Mouse (Mus musculus): ENCODE data around the gene Syn1. TPM values are rescaled to one million over a fixed set of nuclear protein-coding genes. Genes with fewer than 3 reads are reported as not detected.

Gene Syn1
- polyA plus RNA-seq (2015; fragmentation: Nextera tagmentation; extraction: Ambion mirVana) = 62.2 and 65.0 TPM in 2 replicates

DNA sequence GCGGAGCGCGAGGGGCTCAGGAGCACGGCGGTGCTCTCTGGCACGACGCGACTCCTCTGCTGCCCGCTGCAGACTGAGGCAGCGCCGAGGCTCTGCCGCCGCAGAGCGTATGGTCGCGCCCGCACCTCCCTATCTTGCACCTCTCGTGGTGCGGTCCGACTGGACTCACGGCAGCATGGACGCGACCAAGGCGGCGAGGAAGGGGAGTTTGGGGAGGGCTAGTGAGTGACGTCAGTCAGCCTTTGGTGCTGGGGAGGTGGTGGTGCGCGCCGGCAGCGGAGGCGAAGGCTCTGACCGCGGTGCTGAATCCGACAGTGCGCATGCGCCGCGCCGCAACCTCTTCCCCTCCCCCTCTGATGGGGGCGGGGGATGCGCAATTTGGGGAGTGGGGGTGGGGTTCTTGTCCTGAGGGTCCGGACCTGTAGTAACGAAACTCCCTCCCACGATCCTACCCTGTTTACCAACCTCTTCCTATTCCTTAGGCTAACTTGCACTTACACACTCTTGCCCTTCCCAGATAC lies at the start of gene Syn1:
Gene Syn1 (minus strand): TSS at position 161 of the 521 bp plus-strand sequence.
- H3K36me3 ChIP-seq = 0 out of 2 replicates have a peak, but pooled peaks cover 6% of the 10 kb centered on the region
- ATAC-seq (ENCODE audit: low read depth) = peak; percentile 97
- peak within 1 kb of the TSS; percentile 59 for H3K4me2 ChIP-seq
- peaks cover 18% of the 10 kb centered on the region for H3K4me1 ChIP-seq (replicated peaks)
- H3K9ac ChIP-seq = peak within 1 kb of the TSS; percentile 81
- H3K4me3 ChIP-seq = peak within 1 kb of the TSS; percentile 56
- H3K27me3 ChIP-seq = no peaks in the 10 kb centered on the region
- 16% methylated on average over 37 of the region's 44 CpGs for WGBS
- peak within 1 kb of the TSS; percentile 83 for H3K27ac ChIP-seq (replicated peaks)
- no peaks in the 10 kb centered on the region for H3K9me3 ChIP-seq

DNA sequence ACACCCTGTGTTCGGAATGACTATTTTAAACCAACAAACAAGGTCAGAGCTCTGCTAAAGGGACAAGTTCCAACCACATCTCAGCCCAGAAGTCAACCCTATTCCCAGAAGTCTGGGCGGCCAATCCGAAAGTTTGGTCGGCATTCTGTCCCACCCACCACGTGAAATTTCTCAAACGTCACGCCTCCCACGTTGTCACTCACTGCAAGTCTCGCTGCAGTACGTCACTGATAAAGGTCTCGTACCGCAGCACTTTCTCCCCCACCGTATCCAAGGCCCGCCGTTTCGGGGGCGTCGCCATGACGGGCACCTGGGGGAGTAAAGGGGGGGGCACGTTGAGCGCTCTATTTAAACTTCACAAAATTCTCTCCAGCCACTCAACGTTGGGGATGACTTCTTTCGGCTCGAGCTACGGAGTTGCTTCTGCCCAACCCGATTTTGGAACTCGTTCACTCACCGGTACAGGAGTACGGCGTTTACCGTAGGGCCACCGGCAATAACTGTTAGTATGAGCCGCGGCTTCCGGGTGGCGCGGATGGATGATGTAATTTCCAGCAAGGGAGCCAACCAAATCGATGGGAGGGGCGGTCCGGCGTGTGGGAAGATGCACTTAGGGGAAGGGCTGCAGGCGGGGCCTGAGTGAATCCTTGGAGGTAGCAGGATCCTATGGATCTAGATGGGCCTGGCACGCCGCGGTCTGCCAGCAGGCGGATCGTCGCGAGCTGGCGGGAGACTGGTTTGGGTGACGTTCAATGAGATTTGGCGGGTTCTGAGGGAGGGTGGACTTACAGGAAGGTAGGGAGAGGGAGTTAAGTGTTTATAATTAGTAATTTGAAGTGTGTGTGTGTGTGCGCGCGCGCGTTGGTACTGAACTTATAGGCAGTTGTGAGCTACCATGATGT lies 40.9 kb upstream of the Syn1 start, which contains the start of gene Uxt:
Gene Uxt (minus strand): TSS at position 541 of the 902 bp plus-strand sequence.
- H3K9me3 ChIP-seq = no peaks in the 10 kb centered on the region
- 17% methylated on average over 57 of the region's 57 CpGs for WGBS

DNA sequence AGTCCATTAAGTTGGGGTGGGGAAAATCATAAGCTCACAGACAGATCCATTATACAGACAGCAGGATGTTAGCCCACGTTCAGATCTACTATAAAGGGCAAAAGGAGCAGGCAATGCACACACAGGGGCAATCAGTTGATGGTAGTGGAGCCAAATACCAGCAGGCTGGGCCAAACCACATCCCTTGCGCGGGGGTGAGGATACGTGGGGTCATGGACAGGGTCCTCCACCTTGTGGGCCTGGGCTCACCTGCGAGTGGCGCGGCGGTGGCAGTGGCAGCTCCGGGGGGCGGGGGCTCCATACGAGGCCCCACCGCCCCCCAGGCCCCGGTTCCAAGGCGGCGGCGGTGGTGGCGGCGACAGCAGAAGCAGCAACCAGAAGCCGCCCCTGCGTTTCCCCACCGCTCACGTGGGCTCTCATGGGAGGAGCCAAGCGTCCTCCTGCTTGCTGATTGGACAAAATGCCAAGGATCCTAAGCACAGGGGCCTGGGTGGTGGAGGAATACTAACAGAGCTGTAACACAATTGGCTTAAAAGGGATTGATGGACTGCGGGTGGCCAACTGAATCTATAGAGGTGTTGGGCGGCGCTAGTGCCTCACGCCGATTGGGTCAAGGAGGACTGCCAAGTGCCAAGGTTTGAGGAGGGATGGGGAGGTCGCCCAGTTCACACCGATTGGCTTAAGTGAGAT lies 29.5 kb upstream of the Syn1 start, which contains the start of gene Elk1:
Gene Elk1 (minus strand): TSS at position 418 of the 690 bp plus-strand sequence.
- Histone ChIP-seq H3K27ac (replicated peaks) (peak within 1 kb of the TSS; percentile 79), H3K9me3 (no peaks in the 10 kb centered on the region), H3K36me3 (0 out of 2 replicates have a peak, but pooled peaks cover 3% of the 10 kb centered on the region), H3K9ac (peak within 1 kb of the TSS; percentile 73), H3K4me1 (replicated peaks) (peaks cover 16% of the 10 kb centered on the region), H3K4me2 (peak within 1 kb of the TSS; percentile 58), H3K27me3 (no peaks in the 10 kb centered on the region), H3K4me3 (peak within 1 kb of the TSS; percentile 62)
- WGBS = 12% methylated on average over 30 of the region's 30 CpGs
- peak; percentile 98 for ATAC-seq (ENCODE audit: low read depth)

More for the DNA sequence above, 40.9 kb upstream of the Syn1 start, which contains the start of gene Uxt:
- H3K4me3 ChIP-seq = peak within 1 kb of the TSS; percentile 51
- no peaks in the 10 kb centered on the region for H3K4me1 ChIP-seq (replicated peaks)
- H3K27me3 ChIP-seq = no peaks in the 10 kb centered on the region
- ATAC-seq (ENCODE audit: low read depth) = peak; percentile 97
- H3K27ac ChIP-seq (replicated peaks) = peak within 1 kb of the TSS; percentile 73
- H3K4me2 ChIP-seq = peak within 1 kb of the TSS; percentile 53
- peak within 1 kb of the TSS; percentile 63 for H3K9ac ChIP-seq
- peaks cover 14% of the 10 kb centered on the region for H3K36me3 ChIP-seq

DNA sequence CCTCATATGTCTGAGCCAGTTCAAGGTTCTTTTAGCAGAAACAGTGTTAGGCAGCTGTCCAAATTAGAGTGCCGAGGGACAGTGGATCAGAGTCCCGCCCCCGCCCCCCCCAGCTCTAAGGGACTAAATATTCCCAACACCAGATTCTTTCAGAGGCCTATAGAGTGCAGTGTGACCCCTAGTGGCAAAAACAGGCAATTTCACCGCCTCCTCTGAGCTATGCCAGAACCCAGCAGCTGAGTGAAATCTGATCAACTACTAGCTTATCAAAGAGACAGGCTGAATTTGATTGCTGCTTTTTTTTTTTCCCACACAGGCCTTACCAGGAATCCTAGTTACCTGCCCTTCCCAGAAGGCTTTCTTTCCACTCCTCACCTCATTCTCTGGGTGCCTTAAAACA lies 25.3 kb upstream of the Syn1 start:
- Histone ChIP-seq H3K27me3 (no peaks in the 10 kb centered on the region), H3K4me2 (no peak overlapping the region), H3K9me3 (no peaks in the 10 kb centered on the region), H3K9ac (no peak overlapping the region), H3K4me1 (replicated peaks) (peaks cover 16% of the 10 kb centered on the region), H3K27ac (replicated peaks) (no peak overlapping the region), H3K4me3 (no peak overlapping the region), H3K36me3 (0 out of 2 replicates have a peak, but pooled peaks cover 6% of the 10 kb centered on the region)
- no peak for ATAC-seq (ENCODE audit: low read depth)
- WGBS = 15% methylated on average over 4 of the region's 4 CpGs

DNA sequence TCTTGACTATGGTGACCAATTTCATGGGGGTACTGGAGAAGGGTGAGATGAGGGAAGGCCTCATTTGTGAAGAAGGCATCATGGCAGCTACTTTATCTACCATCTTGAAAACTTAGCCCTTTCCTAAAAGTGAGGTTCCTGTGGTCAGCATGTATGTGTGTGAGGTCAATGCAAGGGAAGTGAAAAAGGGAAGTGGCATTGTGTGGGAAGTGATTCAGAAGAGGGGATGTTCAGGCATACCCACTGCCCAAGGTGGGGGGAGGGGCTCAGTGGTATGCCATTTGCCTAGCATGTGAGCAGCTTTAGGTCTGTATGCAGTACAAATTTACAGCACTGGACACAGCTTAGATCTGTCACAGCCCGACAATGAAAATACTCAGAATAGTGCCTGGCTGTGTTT lies 11.2 kb upstream of the Syn1 start:
- no peak overlapping the region for H3K9ac ChIP-seq
- no peak overlapping the region for H3K27ac ChIP-seq (replicated peaks)
- no peaks in the 10 kb centered on the region for H3K4me1 ChIP-seq (replicated peaks)
- H3K9me3 ChIP-seq = no peaks in the 10 kb centered on the region
- H3K4me2 ChIP-seq = no peak overlapping the region
- no peak overlapping the region for H3K4me3 ChIP-seq
- no peak for ATAC-seq (ENCODE audit: low read depth)
- 95% methylated on average over 1 of the region's 1 CpGs for WGBS
- H3K36me3 ChIP-seq = peaks cover 47% of the 10 kb centered on the region
- H3K27me3 ChIP-seq = no peaks in the 10 kb centered on the region

DNA sequence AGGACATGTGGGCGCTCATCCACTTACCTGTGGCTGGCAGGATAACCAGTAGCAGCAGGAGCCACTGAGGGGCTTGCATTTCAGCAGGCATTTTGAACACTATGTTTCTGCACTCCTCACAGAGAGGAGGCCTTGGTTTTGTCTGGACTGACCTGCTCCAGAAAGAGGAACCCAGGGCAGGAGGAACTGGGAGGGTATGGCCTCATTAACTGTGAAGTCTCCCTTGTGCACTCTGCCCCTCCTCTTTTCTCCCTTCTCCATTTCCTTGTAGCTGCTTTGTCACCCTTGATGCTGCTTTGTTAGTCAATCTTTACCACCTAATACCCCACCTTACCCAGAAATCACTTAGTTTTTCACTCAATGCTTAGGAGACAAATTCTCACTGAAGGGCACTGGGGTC lies 10.6 kb upstream of the Syn1 start, which contains the start of gene Cfp:
Gene Cfp (minus strand): TSS at position 192 of the 400 bp plus-strand sequence.
- no peak for ATAC-seq (ENCODE audit: low read depth)
- H3K4me3 ChIP-seq = no peak within 1 kb of the TSS
- no peaks in the 10 kb centered on the region for H3K4me1 ChIP-seq (replicated peaks)
- WGBS = 73% methylated on average over 1 of the region's 1 CpGs
- H3K27ac ChIP-seq (replicated peaks) = no peak within 1 kb of the TSS
- H3K9ac ChIP-seq = no peak within 1 kb of the TSS
- H3K4me2 ChIP-seq = no peak within 1 kb of the TSS
- H3K27me3 ChIP-seq = no peaks in the 10 kb centered on the region
- H3K9me3 ChIP-seq = no peaks in the 10 kb centered on the region
- peaks cover 43% of the 10 kb centered on the region for H3K36me3 ChIP-seq

DNA sequence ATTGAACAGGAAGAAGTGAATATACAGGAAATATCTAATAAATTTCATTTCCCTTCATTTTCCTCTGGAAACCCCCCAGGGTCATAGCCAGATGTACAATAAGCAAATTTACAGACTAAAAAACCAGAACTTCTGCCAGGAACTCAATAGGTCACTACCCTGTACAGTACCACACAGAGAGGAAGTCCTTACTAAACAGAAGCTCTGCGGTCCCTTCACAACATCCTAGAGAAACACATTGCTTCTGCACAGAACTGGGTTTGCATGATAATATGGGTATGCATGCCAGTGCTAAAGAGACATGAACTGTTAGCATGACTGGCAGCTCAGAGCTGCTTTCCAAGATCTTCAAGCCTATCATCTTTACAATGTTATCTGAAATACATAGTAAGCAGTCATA lies 9.1 kb upstream of the Syn1 start:
- 97% methylated on average over 1 of the region's 1 CpGs for WGBS
- Histone ChIP-seq H3K4me2 (no peak overlapping the region), H3K9ac (no peak overlapping the region), H3K27me3 (no peaks in the 10 kb centered on the region), H3K27ac (replicated peaks) (no peak overlapping the region), H3K36me3 (peaks cover 35% of the 10 kb centered on the region; the same call in 1 of the 2 replicates), H3K4me1 (replicated peaks) (no peaks in the 10 kb centered on the region), H3K9me3 (no peaks in the 10 kb centered on the region), H3K4me3 (no peak overlapping the region)
- no peak for ATAC-seq (ENCODE audit: low read depth)

DNA sequence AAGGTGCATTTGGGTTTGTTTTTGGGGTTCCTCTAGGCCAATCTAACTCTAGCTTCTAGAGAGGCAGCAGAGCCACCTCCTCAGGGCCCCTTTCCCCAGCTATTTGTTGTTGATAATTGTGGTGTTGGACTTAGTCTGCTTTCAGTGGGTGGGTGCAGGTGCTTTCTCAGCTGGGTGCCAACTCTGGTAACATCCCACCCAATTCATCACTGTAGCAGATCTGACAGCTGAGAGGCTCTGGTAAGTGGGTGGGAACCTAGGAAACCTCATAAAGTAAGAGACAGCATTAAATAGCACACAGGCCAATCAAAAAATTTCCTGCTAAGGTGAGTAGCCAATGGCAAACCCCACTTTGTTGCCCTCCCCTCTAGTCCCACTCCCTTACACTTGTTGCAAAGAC lies 4.2 kb upstream of the Syn1 start:
- no peak overlapping the region for H3K27ac ChIP-seq (replicated peaks)
- no peaks in the 10 kb centered on the region for H3K9me3 ChIP-seq
- H3K27me3 ChIP-seq = no peaks in the 10 kb centered on the region
- no peak for ATAC-seq (ENCODE audit: low read depth)
- no peak overlapping the region for H3K9ac ChIP-seq
- H3K4me3 ChIP-seq = no peak overlapping the region
- H3K36me3 ChIP-seq = 0 out of 2 replicates have a peak, but pooled peaks cover 26% of the 10 kb centered on the region
- H3K4me1 ChIP-seq (replicated peaks) = no peaks in the 10 kb centered on the region
- no peak overlapping the region for H3K4me2 ChIP-seq

DNA sequence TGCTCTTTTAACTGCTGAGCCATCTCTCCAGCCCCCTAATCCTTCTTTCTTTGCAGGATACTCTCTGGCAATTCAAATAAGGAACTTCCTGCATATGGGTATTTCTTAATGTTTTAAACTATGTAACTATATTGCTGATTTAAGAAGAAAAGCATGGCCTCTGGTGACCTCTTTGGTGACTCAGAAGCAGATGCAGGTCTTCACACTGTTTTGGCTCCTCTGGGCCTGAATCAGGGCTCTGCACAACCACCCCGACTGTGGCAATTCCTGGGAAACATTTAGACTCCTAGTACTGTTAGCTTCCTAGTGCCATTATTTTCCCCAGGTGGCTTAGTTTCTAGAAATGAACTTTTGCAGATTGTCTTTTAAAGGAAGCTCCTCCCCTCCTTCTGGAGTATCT lies 2.7 kb upstream of the Syn1 start:
- no peak overlapping the region for H3K9ac ChIP-seq
- H3K27me3 ChIP-seq = no peaks in the 10 kb centered on the region
- no peak overlapping the region for H3K4me2 ChIP-seq
- H3K9me3 ChIP-seq = no peaks in the 10 kb centered on the region
- no peak overlapping the region for H3K27ac ChIP-seq (replicated peaks)
- ATAC-seq (ENCODE audit: low read depth) = no peak
- peaks cover 14% of the 10 kb centered on the region for H3K4me1 ChIP-seq (replicated peaks)
- WGBS = 84% methylated on average over 1 of the region's 1 CpGs
- 0 out of 2 replicates have a peak, but pooled peaks cover 25% of the 10 kb centered on the region for H3K36me3 ChIP-seq
- H3K4me3 ChIP-seq = no peak overlapping the region

DNA sequence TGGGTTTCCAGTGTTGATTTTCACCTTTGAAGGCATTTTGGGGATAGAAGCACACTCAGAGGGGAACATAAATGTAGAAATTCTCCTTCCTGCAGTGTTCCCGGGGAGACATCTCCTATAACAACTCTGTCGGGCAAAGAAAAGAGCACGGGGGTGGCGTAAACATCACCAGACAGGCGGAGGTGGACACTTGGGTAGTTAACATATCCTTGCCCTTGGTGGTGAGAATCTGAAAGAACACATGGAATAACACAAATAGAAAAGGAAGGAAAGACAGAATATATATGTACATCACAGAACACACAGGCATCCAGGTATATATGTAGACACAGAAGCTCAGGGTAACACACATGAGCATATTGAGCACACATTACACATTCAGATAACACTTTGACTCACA lies 562 bp upstream of the Syn1 start:
- 35% methylated on average over 5 of the region's 5 CpGs for WGBS
- Histone ChIP-seq H3K9ac (peak overlapping the region; percentile 47), H3K27ac (replicated peaks) (peak overlapping the region; percentile 52), H3K9me3 (no peaks in the 10 kb centered on the region), H3K4me3 (peak overlapping the region; percentile 56), H3K4me2 (peak overlapping the region; percentile 59), H3K27me3 (no peaks in the 10 kb centered on the region), H3K36me3 (0 out of 2 replicates have a peak, but pooled peaks cover 7% of the 10 kb centered on the region), H3K4me1 (replicated peaks) (peaks cover 18% of the 10 kb centered on the region)
- peak; percentile 19; the same call in 1 of the 2 replicates for ATAC-seq (ENCODE audit: low read depth)

DNA sequence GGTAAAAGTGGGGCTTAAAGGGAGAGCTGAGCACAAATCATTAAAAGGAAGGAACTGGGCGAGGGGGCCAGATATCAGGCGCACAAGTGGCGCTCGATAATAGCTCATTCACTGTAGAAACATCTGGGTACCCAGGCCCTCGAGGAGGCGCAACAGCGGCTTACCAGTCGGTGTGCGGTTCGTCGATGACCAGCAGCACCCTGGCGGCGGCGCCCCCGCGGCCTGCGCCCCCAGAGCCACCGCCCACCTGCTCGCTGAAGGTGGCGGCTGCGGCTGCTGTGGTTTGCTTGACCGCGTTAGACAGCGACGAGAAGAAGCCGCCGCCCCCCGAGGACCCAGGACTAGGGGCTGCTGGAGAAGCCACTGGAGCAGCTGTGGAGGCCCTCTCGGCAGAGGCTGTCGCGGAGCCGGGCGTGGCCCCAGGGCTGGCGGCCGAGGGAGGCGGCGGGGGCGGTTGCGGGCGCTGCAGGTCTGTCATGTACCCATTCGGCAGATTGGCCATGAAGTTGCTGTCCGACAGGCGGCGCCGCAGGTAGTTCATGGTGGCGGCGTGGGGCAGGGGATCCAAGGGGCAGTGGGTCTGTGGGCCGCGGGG lies 458 bp downstream of the Syn1 start:
- ATAC-seq (ENCODE audit: low read depth) = peak; percentile 74
- 0 out of 2 replicates have a peak, but pooled peaks cover under 1% of the 10 kb centered on the region for H3K36me3 ChIP-seq
- peaks cover 18% of the 10 kb centered on the region for H3K4me1 ChIP-seq (replicated peaks)
- H3K27ac ChIP-seq (replicated peaks) = peak overlapping the region; percentile 83
- H3K4me2 ChIP-seq = peak overlapping the region; percentile 59
- H3K9ac ChIP-seq = peak overlapping the region; percentile 81
- H3K9me3 ChIP-seq = no peaks in the 10 kb centered on the region
- WGBS = 13% methylated on average over 42 of the region's 49 CpGs
- peak overlapping the region; percentile 56 for H3K4me3 ChIP-seq
- no peaks in the 10 kb centered on the region for H3K27me3 ChIP-seq

All from neural tube, embryonic 13.5 days (tissue).